In the genomic region with DNA sequence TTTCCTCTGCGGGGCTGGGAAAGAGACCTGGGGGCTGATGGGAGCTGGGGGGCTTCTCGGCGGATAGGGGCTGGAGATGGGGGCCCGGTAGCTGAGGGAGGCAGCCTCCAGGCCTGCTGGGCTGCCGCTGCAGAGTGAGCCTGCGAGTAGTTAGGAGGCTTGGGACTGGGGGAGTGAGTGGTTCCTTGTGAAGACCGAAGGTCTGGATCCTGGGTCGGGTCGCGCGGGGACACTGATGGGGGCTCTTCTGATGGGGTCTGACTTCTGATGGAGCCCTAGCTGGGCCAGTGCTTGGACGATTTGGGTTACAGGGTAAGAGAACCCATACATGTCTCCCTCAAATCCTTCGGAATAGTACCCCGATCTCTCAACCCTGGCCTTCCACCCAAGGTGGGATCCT, we compare ENCODE assay signal across 8 mouse cellular contexts. TPM values are rescaled to one million over a fixed set of nuclear protein-coding genes. Genes with fewer than 3 reads are reported as not detected.
A peak's percentile ranks its signal among the peaks of the same experiment; 100 is the strongest.
DNase-seq lines count a peak whose midpoint lies in the region; ATAC-seq and TF ChIP-seq lines count a peak whose summit lies in the region.

No protein-coding gene starts in this region.

- WGBS in heart, embryonic 11.5 days (ENCODE audit: insufficient replicate concordance): 19% methylated on average over 14 of the region's 14 CpGs
- WGBS in limb, embryonic 10.5 days: 19% methylated on average over 14 of the region's 14 CpGs
- 40% methylated on average over 13 of the region's 14 CpGs for WGBS in stomach, postnatal 0 days

- TF ChIP-seq CTCF in stomach, postnatal 0 days (IDR thresholded peaks at IDR 0.05; ENCODE audit: low read depth): no peak

- H3K27ac ChIP-seq in heart, embryonic 11.5 days (ENCODE audit: low read depth, low read length): no peak overlapping the region
- H3K27ac ChIP-seq in limb, embryonic 10.5 days: 0 out of 2 replicates have a peak overlapping the region, but pooled peaks have one; percentile 25
- H3K27ac ChIP-seq in stomach, postnatal 0 days (replicated peaks): no peak overlapping the region

- H3K9ac ChIP-seq in heart, embryonic 11.5 days (ENCODE audit: low read depth, low read length): 0 out of 2 replicates have a peak overlapping the region, but pooled peaks have one; percentile 59
- no peak overlapping the region for H3K9ac ChIP-seq in stomach, postnatal 0 days (ENCODE audit: low read length)

- TF ChIP-seq EP300 in stomach, postnatal 0 days (optimal IDR thresholded peaks at IDR 0.05): no peak

- peak overlapping the region; percentile 97 for H3K4me2 ChIP-seq in heart, embryonic 11.5 days
- H3K4me2 ChIP-seq in stomach, postnatal 0 days (replicated peaks; ENCODE audit: low read depth): peak overlapping the region; percentile 82; the same call in 1 of the 2 replicates

- intact Hi-C loops in heart, postnatal 10 days (cut with DNase I): no loop called here

- no peak for ATAC-seq in heart, embryonic 11.5 days (replicated peaks; ENCODE audit: insufficient number of reproducible peaks, low FRiP score, low TSS enrichment)
- 0 out of 2 replicates have a peak, but pooled peaks have one; percentile 4 for ATAC-seq in stomach, postnatal 0 days (ENCODE audit: low FRiP score, low TSS enrichment)

- DNase-seq in heart, postnatal 10 days: no peak
- DNase-seq in right cerebral cortex, postnatal 4 days: peak; percentile 29
- no peak for DNase-seq in right cerebral cortex, postnatal 36 days (ENCODE audit: low spot score in 2 of 2)
- no peak for DNase-seq in limb, embryonic 10.5 days (ENCODE audit: low spot score)
- no peak for DNase-seq in stomach, postnatal 0 days (ENCODE audit: low spot score)
- no peak for DNase-seq in kidney, postnatal 36 days
- no peak for DNase-seq in B cell, adult 2 months

- H3K4me1 ChIP-seq in heart, embryonic 11.5 days (ENCODE audit: control insufficient read depth, insufficient read depth, low read length): no peaks in the 10 kb centered on the region
- peaks cover 22% of the 10 kb centered on the region for H3K4me1 ChIP-seq in limb, embryonic 10.5 days
- H3K4me1 ChIP-seq in stomach, postnatal 0 days (replicated peaks; ENCODE audit: control insufficient read depth, insufficient read depth): 0 out of 2 replicates have a peak, but pooled peaks cover 3% of the 10 kb centered on the region

- peak overlapping the region; percentile 62 for H3K4me3 ChIP-seq in heart, embryonic 11.5 days (ENCODE audit: low read depth, low read length)
- peak overlapping the region; percentile 63 for H3K4me3 ChIP-seq in limb, embryonic 10.5 days
- no peak overlapping the region for H3K4me3 ChIP-seq in stomach, postnatal 0 days (ENCODE audit: low read depth, low read length)

- H3K9me3 ChIP-seq in heart, embryonic 11.5 days (replicated peaks; ENCODE audit: control insufficient read depth, low read length): peaks cover 4% of the 10 kb centered on the region
- no peaks in the 10 kb centered on the region for H3K9me3 ChIP-seq in limb, embryonic 10.5 days (replicated peaks)
- no peaks in the 10 kb centered on the region for H3K9me3 ChIP-seq in stomach, postnatal 0 days (ENCODE audit: control insufficient read depth, low read length)

- H3K36me3 ChIP-seq in heart, embryonic 11.5 days (ENCODE audit: control insufficient read depth, insufficient read depth, low read length): no peaks in the 10 kb centered on the region
- no peaks in the 10 kb centered on the region for H3K36me3 ChIP-seq in limb, embryonic 10.5 days
- H3K36me3 ChIP-seq in stomach, postnatal 0 days (ENCODE audit: control insufficient read depth, insufficient read depth, low read length): no peaks in the 10 kb centered on the region

- peaks cover 64% of the 10 kb centered on the region for H3K27me3 ChIP-seq in heart, embryonic 11.5 days (ENCODE audit: control insufficient read depth, insufficient read depth, low read length)
- peaks cover 80% of the 10 kb centered on the region for H3K27me3 ChIP-seq in limb, embryonic 10.5 days (ENCODE audit: low read depth, poor library complexity, severe bottlenecking)
- H3K27me3 ChIP-seq in stomach, postnatal 0 days (ENCODE audit: control insufficient read depth, insufficient read depth, low read length): peaks cover 3% of the 10 kb centered on the region; the same call in 1 of the 2 replicates

RNA-seq across cellular contexts. Expression of a gene that starts 27.8 kb away (rescaled TPM):
- polyA plus RNA-seq in heart, embryonic 11.5 days (2014; fragmentation: Nextera tagmentation; extraction: Ambion mirVana): 6.3 and 7.6 TPM in 2 replicates
- total RNA-seq in heart, postnatal 10 days (2021): 1 to 10 TPM; 6.1 to 6.5 TPM
- polyA plus RNA-seq in limb, embryonic 10.5 days (2016; fragmentation: Nextera tagmentation; extraction: Ambion mirVana): 5.9 and 6.4 TPM in 2 replicates
- polyA plus RNA-seq in stomach, postnatal 0 days (2015; fragmentation: Nextera tagmentation; extraction: Ambion mirVana): 2.6 and 2.9 TPM in 2 replicates
